Mouse (Mus musculus) left cerebral cortex, postnatal 10 days (tissue): ENCODE data around the gene Exph5. TPM values are rescaled to one million over a fixed set of nuclear protein-coding genes. Genes with fewer than 3 reads are reported as not detected.

Experiments
- DNase-seq, 2 experiments: peaks; one replicate each; pipeline ENCODE4 v3.0.0; 2021 to 2022; ENCODE audit warnings: low spot score in 2 of 2, mixed read lengths in 1 of 2; ENCODE audit errors: extremely low spot score in 1 of 2
- intact Hi-C: fragments of 180-260 bp; cut with DNase I; formaldehyde crosslinking; loops from one replicate; pipeline ENCODE4 v1.15.1; 2025
- microRNA-seq: library from miRNA; unstranded; fragments of <30 nt; microRNA quantifications from one replicate; pipeline ENCODE4 v1.2.0, GENCODE M21; 2022
- total RNA-seq, 2 experiments: library from RNA; stranded (reverse); gene quantifications; 2 replicates each; pipeline ENCODE4 v1.2.3; 2021

Exph5 gene
- total RNA-seq, 2 experiments from 2014 or later = 6.6 to 7.9 TPM

- intact Hi-C loops = loop anchor here (2.0 kb wide), 1 partner anchor 144 kb away; no protein-coding TSS in a partner anchor
- DNase-seq = peak in 1 of 2 experiments; percentile 65
Observed at GRCm38 (mm10) chr9:53398388-53398700, 96.9 kb downstream of the Exph5 start.

- no peak for DNase-seq
- intact Hi-C loops = loop anchor here (2.0 kb wide), 1 partner anchor 145 kb away; no protein-coding TSS in a partner anchor
Observed at GRCm38 (mm10) chr9:53399537-53399936, 98.1 kb downstream of the Exph5 start.

DNA sequence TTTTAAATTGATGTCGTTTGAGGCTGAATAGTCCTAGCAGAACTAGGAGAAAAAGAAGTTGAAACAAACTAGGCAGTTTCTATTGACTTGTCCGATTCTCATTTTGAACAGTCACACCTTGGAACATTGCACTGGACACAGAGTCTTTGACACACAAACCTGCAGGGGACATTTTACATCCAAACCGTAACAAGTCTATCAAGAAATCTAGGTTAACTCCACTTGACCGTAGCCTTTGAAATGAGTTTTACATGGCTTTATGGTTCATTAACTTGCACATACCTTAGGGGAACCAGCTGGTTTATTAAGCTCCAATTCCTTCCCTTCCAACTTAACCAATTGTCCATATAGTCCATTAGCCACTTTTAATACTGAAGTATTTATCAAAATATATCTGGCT is 99.2 kb downstream of the Exph5 start:
- intact Hi-C loops = no loop called here
- no peak for DNase-seq

DNA sequence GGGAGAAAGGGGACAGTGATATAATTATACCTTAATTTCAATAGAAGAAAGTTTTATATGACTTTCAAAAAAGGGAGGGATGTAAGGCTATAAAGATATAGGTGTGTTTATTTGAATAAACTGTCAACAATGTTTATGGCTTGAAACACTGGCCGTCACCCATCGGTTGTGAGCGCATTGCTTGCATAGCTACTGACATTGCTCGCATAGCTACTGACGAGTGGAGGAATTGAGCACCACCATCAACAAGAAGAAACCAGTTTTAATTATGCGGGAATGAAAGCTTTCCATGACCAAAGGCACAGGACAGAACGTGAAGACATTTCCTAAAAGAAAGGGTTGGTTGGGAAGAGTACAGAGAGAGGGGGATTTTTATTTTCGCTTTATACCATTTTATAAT is 99.7 kb downstream of the Exph5 start:
- DNase-seq = no peak
- intact Hi-C loops = no loop called here

GRCm38 (mm10) chr9:53402291-53402711 is 100.8 kb downstream of the Exph5 start, which contains the start of gene 4930550C14Rik:
Gene 4930550C14Rik (plus strand): TSS chr9:53402325.
- peak in 1 of 2 experiments; percentile 86 for DNase-seq
- intact Hi-C loops = no loop called here

GRCm38 (mm10) chr9:53402991-53403390 is 101.5 kb downstream of the Exph5 start:
- DNase-seq = no peak
- intact Hi-C loops = no loop called here

DNA sequence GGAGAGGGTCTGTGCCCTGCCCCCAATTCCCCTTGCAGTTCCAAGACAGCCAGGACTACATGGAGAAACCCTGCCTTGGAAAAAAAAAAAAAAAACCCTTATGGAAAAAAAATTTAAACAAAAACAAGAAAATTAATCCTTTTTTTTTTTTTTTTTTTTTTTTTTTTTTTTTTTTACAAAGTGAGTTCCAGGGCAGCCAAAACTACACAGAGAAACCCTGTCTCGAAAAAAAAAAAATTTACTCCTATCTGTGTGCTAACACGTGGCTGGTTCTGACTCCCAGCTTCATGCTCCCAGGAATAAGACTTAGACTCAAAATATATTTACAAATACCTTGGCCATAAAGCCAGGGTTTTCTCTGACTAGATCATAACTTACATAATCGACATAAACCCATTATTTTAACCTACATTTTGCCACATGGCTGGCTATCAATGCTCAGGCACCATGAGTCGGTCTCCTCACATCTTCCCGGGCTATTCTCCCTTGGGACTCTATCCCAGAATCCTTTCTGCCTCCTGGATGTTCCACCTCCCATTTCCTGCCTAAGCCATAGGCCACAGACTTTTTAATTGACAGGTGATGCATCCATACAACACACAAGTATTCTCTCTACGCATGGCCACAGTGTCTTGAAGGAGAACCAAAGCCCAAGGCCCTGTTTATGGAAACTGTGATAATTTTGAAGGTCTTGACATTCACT is 102.7 kb downstream of the Exph5 start:
- no peak for DNase-seq

GRCm38 (mm10) chr9:53404753-53405722 is 103.6 kb downstream of the Exph5 start:
- DNase-seq = peak; percentile 77 to 92
- intact Hi-C loops = no loop called here

More for the DNA sequence above, 102.7 kb downstream of the Exph5 start:
- intact Hi-C loops = no loop called here

DNA sequence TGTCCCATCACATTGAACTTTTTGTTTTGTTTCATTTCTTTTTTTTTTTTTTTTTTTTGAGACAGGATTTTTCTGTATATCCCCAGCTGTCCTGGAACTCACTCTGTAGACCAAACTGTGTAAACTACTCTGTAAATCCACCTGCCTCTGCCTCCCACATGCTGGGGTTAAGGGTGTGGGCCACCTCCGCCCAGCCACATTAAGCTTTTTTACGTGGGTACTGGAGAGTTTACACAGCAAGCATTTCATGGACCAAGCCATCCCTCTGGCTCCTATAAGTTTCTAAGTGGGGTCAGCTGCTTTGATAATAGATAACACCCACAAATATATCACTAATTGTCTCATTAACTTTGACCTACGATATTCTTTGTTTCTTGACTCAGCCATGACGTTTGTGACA is 107.1 kb downstream of the Exph5 start:
- intact Hi-C loops = no loop called here
- DNase-seq = no peak

- DNase-seq = no peak
- intact Hi-C loops = no loop called here
Observed at GRCm38 (mm10) chr9:53408953-53409361, 107.5 kb downstream of the Exph5 start.

GRCm38 (mm10) chr9:53409427-53409826 is 108.0 kb downstream of the Exph5 start:
- intact Hi-C loops = no loop called here
- DNase-seq = no peak

- no peak for DNase-seq
- intact Hi-C loops = no loop called here
Observed at GRCm38 (mm10) chr9:53422133-53422896, 120.8 kb downstream of the Exph5 start.

DNA sequence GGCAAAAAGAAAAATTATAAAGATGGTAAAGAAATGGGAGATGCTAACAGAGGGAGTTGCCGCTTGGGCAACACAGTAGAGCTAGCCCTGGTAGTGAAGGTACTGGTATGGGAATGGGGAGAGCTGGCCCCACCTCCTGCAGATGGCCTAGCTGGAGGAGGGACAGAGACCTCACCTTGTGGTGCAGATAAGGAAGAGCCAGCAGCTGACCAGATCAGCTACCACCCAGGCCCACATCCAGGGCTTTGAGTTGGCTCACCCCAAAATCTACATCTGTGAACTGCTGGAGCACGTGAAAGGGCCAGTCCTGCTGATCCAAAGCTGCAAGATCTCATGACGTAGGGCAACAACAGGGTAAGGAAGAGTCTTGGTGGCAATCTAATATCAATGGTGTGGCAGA is 125.3 kb downstream of the Exph5 start:
- intact Hi-C loops = no loop called here
- no peak for DNase-seq

Small RNA genes within 50 kb of the gene (microRNA-seq; reads per million reads assigned to microRNA genes)
- not detected for gene Mir130c

Other genes with a start within 250 kb of the Exph5 start
- gene Ddx10, start 53.6 kb upstream of the Exph5 start, total RNA-seq = 10 to 100 TPM; 22.1 to 22.7 TPM
- gene Kdelc2, start 82.4 kb downstream of the Exph5 start, total RNA-seq = 1 to 10 TPM; 8.7 to 9.9 TPM
- under 1 TPM; 0.43 to 0.57 TPM for gene 4930550C14Rik, start 100.7 kb downstream of the Exph5 start, total RNA-seq
- gene Atm, start 235.1 kb downstream of the Exph5 start, total RNA-seq = 10 to 100 TPM; 19.3 to 19.7 TPM
- gene Npat, start 235.4 kb downstream of the Exph5 start, total RNA-seq = 10 to 100 TPM; 14.8 to 15.2 TPM